Mouse (Mus musculus): ENCODE measurements around the gene Nmnat1. TPM values are rescaled to one million over a fixed set of nuclear protein-coding genes. Genes with fewer than 3 reads are reported as not detected.
"Not testable (repeated sequence)": the region's sequence is repeated elsewhere in the genome, so short reads cannot be mapped to it uniquely, and the experiment has no call there.

The Nmnat1 gene
- polyA plus RNA-seq, 1 experiment from 2014 or later = 12.2 TPM

- ATAC-seq (replicated peaks; ENCODE audit: insufficient number of reproducible peaks, low FRiP score, low TSS enrichment, low read depth) = no peak
- Histone ChIP-seq H3K9me3 (replicated peaks; ENCODE audit: control insufficient read depth, low read length) (no peaks in the 10 kb centered on the region), H3K27me3 (ENCODE audit: control insufficient read depth, insufficient read depth, low read length) (no peaks in the 10 kb centered on the region), H3K9ac (replicated peaks; ENCODE audit: low read length) (peak overlapping the region; percentile 76), H3K4me3 (ENCODE audit: low read depth, low read length) (peak overlapping the region; percentile 82), H3K36me3 (replicated peaks; ENCODE audit: control insufficient read depth, insufficient read depth, low read depth, low read length) (peaks cover 6% of the 10 kb centered on the region; the same call in 1 of the 2 replicates), H3K27ac (replicated peaks; ENCODE audit: low read depth, low read length) (peak overlapping the region; percentile 62), H3K4me1 (ENCODE audit: control insufficient read depth, insufficient read depth, low read length) (no peaks in the 10 kb centered on the region), H3K4me2 (ENCODE audit: low read depth, low read length) (peak overlapping the region; percentile 80)
- 52% methylated on average over 3 of the region's 3 CpGs for WGBS
- no peak for DNase-seq (ENCODE audit: low spot score)
These were observed 436 bp downstream of the Nmnat1 start for GRCm38 (mm10) chr4:149484566-149484965.

DNA sequence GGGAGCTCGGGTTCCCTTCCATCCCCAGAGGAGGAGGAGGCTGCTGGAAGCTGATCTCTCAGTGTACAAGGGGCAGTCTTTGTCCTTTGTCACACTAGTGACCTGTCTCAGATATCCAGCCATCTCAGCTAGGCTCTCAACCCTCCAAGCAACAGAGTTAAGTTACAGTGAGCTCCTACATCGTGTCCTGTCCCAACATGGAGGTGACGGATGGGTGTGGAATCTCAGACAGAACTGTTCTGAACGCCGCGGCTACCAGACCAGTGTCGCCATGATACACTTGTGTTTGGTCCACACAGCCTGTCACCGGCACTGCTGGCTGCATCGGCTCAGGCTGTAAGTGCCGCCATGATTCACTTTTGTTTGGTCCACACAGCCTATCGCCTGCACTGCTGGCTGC, 7.9 kb downstream of the Nmnat1 start, which contains the start of gene Tmem274:
TSS of gene Tmem274 (plus strand) at position 301 of the 400 bp plus-strand sequence.
- no peak for DNase-seq (ENCODE audit: low spot score)
- WGBS = 76% methylated on average over 11 of the region's 11 CpGs
- no peaks in the 10 kb centered on the region for H3K9me3 ChIP-seq (replicated peaks; ENCODE audit: control insufficient read depth, low read length)
- H3K4me1 ChIP-seq (ENCODE audit: control insufficient read depth, insufficient read depth, low read length) = no peaks in the 10 kb centered on the region
- no peak within 1 kb of the TSS for H3K9ac ChIP-seq (replicated peaks; ENCODE audit: low read length)
- H3K27me3 ChIP-seq (ENCODE audit: control insufficient read depth, insufficient read depth, low read length) = no peaks in the 10 kb centered on the region
- H3K27ac ChIP-seq (replicated peaks; ENCODE audit: low read depth, low read length) = no peak within 1 kb of the TSS
- ATAC-seq (replicated peaks; ENCODE audit: insufficient number of reproducible peaks, low FRiP score, low TSS enrichment, low read depth) = no peak
- no peak within 1 kb of the TSS for H3K4me3 ChIP-seq (ENCODE audit: low read depth, low read length)
- H3K4me2 ChIP-seq (ENCODE audit: low read depth, low read length) = no peak within 1 kb of the TSS
- H3K36me3 ChIP-seq (replicated peaks; ENCODE audit: control insufficient read depth, insufficient read depth, low read depth, low read length) = no peaks in the 10 kb centered on the region

GRCm38 (mm10) chr4:149475096-149475495, 9.9 kb downstream of the Nmnat1 start:
- H3K4me1 ChIP-seq (ENCODE audit: control insufficient read depth, insufficient read depth, low read length) = no peaks in the 10 kb centered on the region
- no peak overlapping the region for H3K27ac ChIP-seq (replicated peaks; ENCODE audit: low read depth, low read length)
- no peak overlapping the region for H3K4me3 ChIP-seq (ENCODE audit: low read depth, low read length)
- H3K27me3 ChIP-seq (ENCODE audit: control insufficient read depth, insufficient read depth, low read length) = no peaks in the 10 kb centered on the region
- H3K36me3 ChIP-seq (replicated peaks; ENCODE audit: control insufficient read depth, insufficient read depth, low read depth, low read length) = no peaks in the 10 kb centered on the region
- ATAC-seq (replicated peaks; ENCODE audit: insufficient number of reproducible peaks, low FRiP score, low TSS enrichment, low read depth) = no peak
- 79% methylated on average over 7 of the region's 7 CpGs for WGBS
- no peak for DNase-seq (ENCODE audit: low spot score)
- H3K9ac ChIP-seq (replicated peaks; ENCODE audit: low read length) = no peak overlapping the region
- no peak overlapping the region for H3K4me2 ChIP-seq (ENCODE audit: low read depth, low read length)
- H3K9me3 ChIP-seq (replicated peaks; ENCODE audit: control insufficient read depth, low read length) = no peaks in the 10 kb centered on the region

- H3K36me3 ChIP-seq (replicated peaks; ENCODE audit: control insufficient read depth, insufficient read depth, low read depth, low read length) = no peaks in the 10 kb centered on the region
- no peak overlapping the region for H3K4me3 ChIP-seq (ENCODE audit: low read depth, low read length)
These were observed 15.4 kb downstream of the Nmnat1 start for GRCm38 (mm10) chr4:149469557-149469956.

GRCm38 (mm10) chr4:149463435-149463950, 21.5 kb downstream of the Nmnat1 start:
- Histone ChIP-seq H3K4me1 (ENCODE audit: control insufficient read depth, insufficient read depth, low read length) (no peaks in the 10 kb centered on the region), H3K9me3 (replicated peaks; ENCODE audit: control insufficient read depth, low read length) (no peaks in the 10 kb centered on the region), H3K9ac (replicated peaks; ENCODE audit: low read length) (no peak overlapping the region), H3K4me3 (ENCODE audit: low read depth, low read length) (no peak overlapping the region), H3K4me2 (ENCODE audit: low read depth, low read length) (no peak overlapping the region), H3K27ac (replicated peaks; ENCODE audit: low read depth, low read length) (no peak overlapping the region), H3K36me3 (replicated peaks; ENCODE audit: control insufficient read depth, insufficient read depth, low read depth, low read length) (no peaks in the 10 kb centered on the region), H3K27me3 (ENCODE audit: control insufficient read depth, insufficient read depth, low read length) (no peaks in the 10 kb centered on the region)
- DNase-seq (ENCODE audit: low spot score) = no peak
- no peak for ATAC-seq (replicated peaks; ENCODE audit: insufficient number of reproducible peaks, low FRiP score, low TSS enrichment, low read depth)
- 63% methylated on average over 6 of the region's 6 CpGs for WGBS

More at GRCm38 (mm10) chr4:149469557-149469956, 15.4 kb downstream of the Nmnat1 start:
- ATAC-seq (replicated peaks; ENCODE audit: insufficient number of reproducible peaks, low FRiP score, low TSS enrichment, low read depth) = no peak
- 93% methylated on average over 3 of the region's 3 CpGs for WGBS
- H3K9me3 ChIP-seq (replicated peaks; ENCODE audit: control insufficient read depth, low read length) = no peaks in the 10 kb centered on the region
- no peak for DNase-seq (ENCODE audit: low spot score)
- H3K27me3 ChIP-seq (ENCODE audit: control insufficient read depth, insufficient read depth, low read length) = no peaks in the 10 kb centered on the region
- no peak overlapping the region for H3K27ac ChIP-seq (replicated peaks; ENCODE audit: low read depth, low read length)
- H3K4me2 ChIP-seq (ENCODE audit: low read depth, low read length) = no peak overlapping the region
- H3K4me1 ChIP-seq (ENCODE audit: control insufficient read depth, insufficient read depth, low read length) = no peaks in the 10 kb centered on the region
- H3K9ac ChIP-seq (replicated peaks; ENCODE audit: low read length) = no peak overlapping the region

DNA sequence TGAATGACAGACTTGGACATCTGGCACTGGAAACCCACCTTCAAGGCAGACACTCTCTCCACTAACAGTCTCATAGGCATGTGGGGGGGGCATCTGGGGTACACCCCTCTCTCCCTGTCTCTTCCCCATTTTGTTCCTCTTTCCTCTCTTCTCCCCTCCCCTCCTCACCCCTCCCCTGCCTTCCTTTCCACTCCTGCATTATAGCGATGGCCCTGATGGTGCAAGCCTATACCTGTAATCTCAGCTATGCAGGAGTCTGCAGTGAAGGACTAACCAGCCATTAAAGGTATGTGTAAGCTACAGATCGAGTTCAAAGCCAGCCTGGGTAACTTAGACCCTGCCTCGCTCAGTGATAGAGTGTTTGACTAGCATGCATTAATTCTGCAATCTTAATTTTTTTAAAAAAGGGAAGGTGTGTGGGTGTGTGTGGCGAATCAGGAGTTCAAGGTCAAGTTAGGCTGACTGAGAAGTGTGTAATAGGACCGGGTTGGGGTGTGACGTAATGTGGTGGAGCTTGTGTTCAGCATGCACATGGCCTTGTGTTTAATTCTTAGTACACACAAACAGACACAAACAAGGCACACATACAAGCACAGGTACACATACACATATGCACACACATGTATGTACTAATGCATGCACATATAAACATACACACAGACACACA, 22.6 kb downstream of the Nmnat1 start:
- WGBS = 79% methylated on average over 6 of the region's 6 CpGs
- H3K4me3 ChIP-seq (ENCODE audit: low read depth, low read length) = no peak overlapping the region

DNA sequence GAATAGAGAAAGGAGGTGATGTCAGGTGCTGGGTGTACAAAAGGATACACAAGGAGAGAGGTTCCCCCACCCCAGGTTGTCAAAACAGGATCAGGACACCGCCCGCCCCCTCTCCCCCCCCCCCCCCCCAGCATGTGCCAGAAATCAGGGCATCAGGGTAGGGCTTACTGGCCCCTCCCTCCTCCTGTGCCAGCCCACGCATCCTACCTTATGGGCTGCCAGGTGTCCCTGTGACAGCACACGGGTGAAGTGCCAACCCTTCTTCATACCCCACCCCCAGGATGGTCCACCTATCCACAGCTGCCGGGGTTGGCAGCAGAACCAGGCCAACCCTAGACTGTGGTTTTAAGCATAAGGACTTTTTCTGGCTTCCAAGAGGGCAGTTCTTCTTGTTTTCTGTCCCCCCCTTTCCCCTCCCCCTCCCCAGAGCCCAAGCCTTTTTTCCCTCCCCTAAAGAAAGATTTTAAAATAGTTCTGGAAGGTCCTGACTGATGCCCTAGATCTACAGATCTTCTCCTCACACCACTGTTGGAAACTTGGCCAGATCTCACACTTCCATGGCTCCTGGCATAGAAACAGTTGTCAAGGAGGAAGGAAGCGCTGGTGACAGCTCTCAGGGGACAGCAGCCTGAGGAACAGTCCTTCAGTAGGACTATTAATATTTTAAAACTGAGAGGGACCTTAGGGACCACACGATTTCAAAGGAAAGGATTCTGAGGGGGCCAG, 23.3 kb downstream of the Nmnat1 start:
- ATAC-seq (replicated peaks; ENCODE audit: insufficient number of reproducible peaks, low FRiP score, low TSS enrichment, low read depth) (no peak), DNase-seq (ENCODE audit: low spot score) (no peak)
- H3K27ac ChIP-seq (replicated peaks; ENCODE audit: low read depth, low read length) = no peak overlapping the region; the same call in 1 of the 2 replicates
- H3K9me3 ChIP-seq (replicated peaks; ENCODE audit: control insufficient read depth, low read length) = no peaks in the 10 kb centered on the region
- no peak overlapping the region for H3K4me2 ChIP-seq (ENCODE audit: low read depth, low read length)
- no peaks in the 10 kb centered on the region for H3K4me1 ChIP-seq (ENCODE audit: control insufficient read depth, insufficient read depth, low read length)
- H3K9ac ChIP-seq (replicated peaks; ENCODE audit: low read length) = no peak overlapping the region
- WGBS = 75% methylated on average over 5 of the region's 7 CpGs
- H3K36me3 ChIP-seq (replicated peaks; ENCODE audit: control insufficient read depth, insufficient read depth, low read depth, low read length) = no peaks in the 10 kb centered on the region
- no peaks in the 10 kb centered on the region for H3K27me3 ChIP-seq (ENCODE audit: control insufficient read depth, insufficient read depth, low read length)
- H3K4me3 ChIP-seq (ENCODE audit: low read depth, low read length) = no peak overlapping the region

More for the DNA sequence above, 22.6 kb downstream of the Nmnat1 start:
- H3K27ac ChIP-seq (replicated peaks; ENCODE audit: low read depth, low read length) = no peak overlapping the region
- no peaks in the 10 kb centered on the region for H3K27me3 ChIP-seq (ENCODE audit: control insufficient read depth, insufficient read depth, low read length)
- no peaks in the 10 kb centered on the region for H3K36me3 ChIP-seq (replicated peaks; ENCODE audit: control insufficient read depth, insufficient read depth, low read depth, low read length)
- no peak for ATAC-seq (replicated peaks; ENCODE audit: insufficient number of reproducible peaks, low FRiP score, low TSS enrichment, low read depth)
- DNase-seq (ENCODE audit: low spot score) = no peak
- H3K4me2 ChIP-seq (ENCODE audit: low read depth, low read length) = no peak overlapping the region
- no peaks in the 10 kb centered on the region for H3K4me1 ChIP-seq (ENCODE audit: control insufficient read depth, insufficient read depth, low read length)
- H3K9me3 ChIP-seq (replicated peaks; ENCODE audit: control insufficient read depth, low read length) = no peaks in the 10 kb centered on the region
- H3K9ac ChIP-seq (replicated peaks; ENCODE audit: low read length) = no peak overlapping the region

- ATAC-seq (replicated peaks; ENCODE audit: insufficient number of reproducible peaks, low FRiP score, low TSS enrichment, low read depth); DNase-seq (ENCODE audit: low spot score); H3K4me1 ChIP-seq (ENCODE audit: control insufficient read depth, insufficient read depth, low read length); H3K27ac ChIP-seq (replicated peaks; ENCODE audit: low read depth, low read length); H3K9me3 ChIP-seq (replicated peaks; ENCODE audit: control insufficient read depth, low read length); H3K9ac ChIP-seq (replicated peaks; ENCODE audit: low read length); H3K4me3 ChIP-seq (ENCODE audit: low read depth, low read length); H3K36me3 ChIP-seq (replicated peaks; ENCODE audit: control insufficient read depth, insufficient read depth, low read depth, low read length); H3K27me3 ChIP-seq (ENCODE audit: control insufficient read depth, insufficient read depth, low read length); H3K4me2 ChIP-seq (ENCODE audit: low read depth, low read length): not testable (repeated sequence)
- WGBS = 94% methylated on average over 2 of the region's 2 CpGs
These were observed 24.5 kb downstream of the Nmnat1 start for GRCm38 (mm10) chr4:149460475-149460874.
